Mouse (Mus musculus): Measurements from ENCODE around the gene Rnf208. TPM values are rescaled to one million over a fixed set of nuclear protein-coding genes. Genes with fewer than 3 reads are reported as not detected.

Rnf208 gene
- polyA plus RNA-seq, 1 experiment, result 427 TPM

- no peak overlapping the region for H3K27ac ChIP-seq (ENCODE audit: insufficient read depth, low read length)
- no peaks in the 10 kb centered on the region for H3K27me3 ChIP-seq (ENCODE audit: control insufficient read depth, insufficient read depth, low read length)
- no peak for DNase-seq
- H3K4me3 ChIP-seq (replicated peaks; ENCODE audit: insufficient read depth, low read depth, low read length), result no peak overlapping the region
- 65% methylated on average over 2 of the region's 2 CpGs for WGBS
- TF ChIP-seq POLR2A (IDR thresholded peaks at IDR 0.05; ENCODE audit: borderline replicate concordance, insufficient read depth, low read length), result no peak
- TF ChIP-seq CTCF (IDR thresholded peaks at IDR 0.05; ENCODE audit: borderline replicate concordance, insufficient read depth, low read depth, low read length), result peak; percentile 45; the same call in 1 of the 2 replicates
- H3K4me1 ChIP-seq (ENCODE audit: control insufficient read depth, insufficient read depth, low read length), result no peaks in the 10 kb centered on the region; the same call in none of the 2 replicates
Observed at GRCm38 (mm10) chr2:25258887-25259286, 16.8 kb downstream of the Rnf208 start.

DNA sequence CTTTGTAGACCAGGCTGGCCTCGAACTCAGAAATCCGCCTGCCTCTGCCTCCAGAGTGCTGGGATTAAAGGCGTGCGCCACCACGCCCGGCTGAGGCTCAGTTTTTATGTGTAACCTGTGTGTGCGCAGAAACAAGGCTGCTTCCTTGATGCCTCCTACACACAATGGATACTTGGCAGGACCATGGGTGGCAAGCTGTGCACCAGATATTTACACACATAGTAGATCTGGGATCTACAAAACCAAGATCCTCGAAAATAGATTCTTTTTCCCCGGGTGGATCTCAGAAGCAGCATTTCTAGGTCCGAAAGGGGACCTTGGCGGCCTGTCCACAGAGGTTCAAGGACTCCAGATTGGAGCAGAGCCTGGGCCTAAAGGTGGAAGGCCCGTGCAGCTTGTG, 19.8 kb downstream of the Rnf208 start:
- Histone ChIP-seq H3K4me3 (replicated peaks; ENCODE audit: insufficient read depth, low read depth, low read length) (peak overlapping the region; percentile 60), H3K27ac (ENCODE audit: insufficient read depth, low read length) (peak overlapping the region; percentile 59), H3K4me1 (ENCODE audit: control insufficient read depth, insufficient read depth, low read length) (peaks cover 3% of the 10 kb centered on the region; the same call in 1 of the 2 replicates), H3K27me3 (ENCODE audit: control insufficient read depth, insufficient read depth, low read length) (no peaks in the 10 kb centered on the region)
- WGBS, result 31% methylated on average over 12 of the region's 12 CpGs
- peak in 1 of 2 experiments; percentile 39 for DNase-seq
- no peak for TF ChIP-seq POLR2A (IDR thresholded peaks at IDR 0.05; ENCODE audit: borderline replicate concordance, insufficient read depth, low read length)

- TF ChIP-seq CTCF (IDR thresholded peaks at IDR 0.05; ENCODE audit: borderline replicate concordance, insufficient read depth, low read depth, low read length) (no peak), POLR2A (IDR thresholded peaks at IDR 0.05; ENCODE audit: borderline replicate concordance, insufficient read depth, low read length) (peak; percentile 77)
- peak within 1 kb of the TSS; percentile 91 for H3K4me3 ChIP-seq (replicated peaks; ENCODE audit: insufficient read depth, low read depth, low read length)
- under 1% methylated on average over 39 of the region's 39 CpGs for WGBS
- DNase-seq, result peak; percentile 96 to 99
- peak within 1 kb of the TSS; percentile 96 for H3K27ac ChIP-seq (ENCODE audit: insufficient read depth, low read length)
- peaks cover 8% of the 10 kb centered on the region; the same call in 1 of the 2 replicates for H3K4me1 ChIP-seq (ENCODE audit: control insufficient read depth, insufficient read depth, low read length)
- no peaks in the 10 kb centered on the region for H3K27me3 ChIP-seq (ENCODE audit: control insufficient read depth, insufficient read depth, low read length)
Observed at GRCm38 (mm10) chr2:25262291-25262767, 20.3 kb downstream of the Rnf208 start, which contains the start of gene Tprn. TSS of gene Tprn (plus strand) at chr2:25262618.

GRCm38 (mm10) chr2:25262795-25263622, 21.0 kb downstream of the Rnf208 start:
- Histone ChIP-seq H3K4me3 (replicated peaks; ENCODE audit: insufficient read depth, low read depth, low read length) (peak overlapping the region; percentile 91), H3K4me1 (ENCODE audit: control insufficient read depth, insufficient read depth, low read length) (peaks cover 14% of the 10 kb centered on the region; the same call in 1 of the 2 replicates), H3K27ac (ENCODE audit: insufficient read depth, low read length) (peak overlapping the region; percentile 96), H3K27me3 (ENCODE audit: control insufficient read depth, insufficient read depth, low read length) (no peaks in the 10 kb centered on the region)
- WGBS, result 1% methylated on average over 82 of the region's 82 CpGs
- TF ChIP-seq POLR2A (IDR thresholded peaks at IDR 0.05; ENCODE audit: borderline replicate concordance, insufficient read depth, low read length), result no peak
- no peak for TF ChIP-seq CTCF (IDR thresholded peaks at IDR 0.05; ENCODE audit: borderline replicate concordance, insufficient read depth, low read depth, low read length)
- peak; percentile 86 to 88 for DNase-seq

GRCm38 (mm10) chr2:25263623-25264285, 21.7 kb downstream of the Rnf208 start:
- DNase-seq, result no peak
- WGBS, result 2% methylated on average over 12 of the region's 12 CpGs
- TF ChIP-seq POLR2A (IDR thresholded peaks at IDR 0.05; ENCODE audit: borderline replicate concordance, insufficient read depth, low read length) (no peak), CTCF (IDR thresholded peaks at IDR 0.05; ENCODE audit: borderline replicate concordance, insufficient read depth, low read depth, low read length) (no peak)
- H3K27ac ChIP-seq (ENCODE audit: insufficient read depth, low read length), result peak overlapping the region; percentile 96
- H3K4me3 ChIP-seq (replicated peaks; ENCODE audit: insufficient read depth, low read depth, low read length), result peak overlapping the region; percentile 91
- H3K4me1 ChIP-seq (ENCODE audit: control insufficient read depth, insufficient read depth, low read length), result peaks cover 22% of the 10 kb centered on the region; the same call in 1 of the 2 replicates
- H3K27me3 ChIP-seq (ENCODE audit: control insufficient read depth, insufficient read depth, low read length), result no peaks in the 10 kb centered on the region

DNA sequence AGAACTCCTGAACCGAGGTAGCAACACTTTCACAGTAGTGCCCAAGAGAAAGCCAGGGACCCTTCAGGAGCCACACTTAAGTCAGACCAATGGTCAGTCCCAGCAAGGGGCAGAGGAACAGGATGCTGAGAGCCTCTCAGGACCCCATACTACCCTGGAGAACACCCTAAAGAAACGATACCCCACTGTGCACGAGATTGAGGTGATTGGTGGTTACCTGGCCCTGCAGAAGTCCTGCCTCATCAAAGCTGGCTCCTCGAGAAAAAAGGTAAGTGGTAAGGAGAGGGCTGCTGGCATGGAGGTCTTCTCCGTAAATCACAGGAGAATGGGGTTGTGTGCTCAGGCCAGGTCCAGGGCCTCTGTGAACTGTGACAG, 22.2 kb downstream of the Rnf208 start:
- 8% methylated on average over 5 of the region's 5 CpGs for WGBS
- Histone ChIP-seq H3K27me3 (ENCODE audit: control insufficient read depth, insufficient read depth, low read length) (no peaks in the 10 kb centered on the region), H3K4me3 (replicated peaks; ENCODE audit: insufficient read depth, low read depth, low read length) (peak overlapping the region; percentile 91), H3K4me1 (ENCODE audit: control insufficient read depth, insufficient read depth, low read length) (peaks cover 27% of the 10 kb centered on the region), H3K27ac (ENCODE audit: insufficient read depth, low read length) (peak overlapping the region; percentile 96)
- no peak for TF ChIP-seq CTCF (IDR thresholded peaks at IDR 0.05; ENCODE audit: borderline replicate concordance, insufficient read depth, low read depth, low read length)
- TF ChIP-seq POLR2A (IDR thresholded peaks at IDR 0.05; ENCODE audit: borderline replicate concordance, insufficient read depth, low read length), result no peak
- DNase-seq, result no peak

- peak; percentile 89 to 95 for DNase-seq
- H3K27ac ChIP-seq (ENCODE audit: insufficient read depth, low read length), result peak overlapping the region; percentile 96
- no peaks in the 10 kb centered on the region for H3K27me3 ChIP-seq (ENCODE audit: control insufficient read depth, insufficient read depth, low read length)
- 0% methylated on average over 3 of the region's 3 CpGs for WGBS
- H3K4me3 ChIP-seq (replicated peaks; ENCODE audit: insufficient read depth, low read depth, low read length), result peak overlapping the region; percentile 91
- TF ChIP-seq POLR2A (IDR thresholded peaks at IDR 0.05; ENCODE audit: borderline replicate concordance, insufficient read depth, low read length) (peak; percentile 48; the same call in 1 of the 2 replicates), CTCF (IDR thresholded peaks at IDR 0.05; ENCODE audit: borderline replicate concordance, insufficient read depth, low read depth, low read length) (no peak; the same call in 1 of the 2 replicates)
- H3K4me1 ChIP-seq (ENCODE audit: control insufficient read depth, insufficient read depth, low read length), result peaks cover 29% of the 10 kb centered on the region
Observed at GRCm38 (mm10) chr2:25264851-25265250, 22.8 kb downstream of the Rnf208 start.

All from cerebellum, adult 2 months (tissue).